Mouse (Mus musculus) hindbrain, embryonic 15.5 days (tissue): Measurements from ENCODE around the gene Doc2a. TPM values are rescaled to one million over a fixed set of nuclear protein-coding genes. Genes with fewer than 3 reads are reported as not detected.
"Not testable (repeated sequence)": the region's sequence is repeated elsewhere in the genome, so short reads cannot be mapped to it uniquely, and the experiment has no call there.

Source experiments
- ATAC-seq: fragments of 200-750 bp; cut with Nextera tagmentation; 2 replicates; pipeline ENCODE4 v1.8.0; 2017; ENCODE audit warnings: low read depth, moderate number of reproducible peaks, moderate TSS enrichment; ENCODE audit not compliant: low FRiP score
- H3K27ac ChIP-seq: fragments of 300-500 bp; sonication (generic); replicated peaks from 2 replicates; pipeline ENCODE4 v1.5.1; 2015; ENCODE audit warnings: mild to moderate bottlenecking, inconsistent platforms
- H3K27me3 ChIP-seq: fragments of 300-500 bp; sonication (generic); 2 replicates; pipeline ENCODE4 v1.6.1; 2015; ENCODE audit warnings: control low read depth, inconsistent platforms
- H3K36me3 ChIP-seq: fragments of 300-500 bp; sonication (generic); 2 replicates; pipeline ENCODE4 v1.6.1; 2015; ENCODE audit warnings: control low read depth, inconsistent platforms
- H3K4me1 ChIP-seq: fragments of 300-500 bp; sonication (generic); replicated peaks from 2 replicates; pipeline ENCODE4 v1.6.1; 2015; ENCODE audit warnings: control low read depth, inconsistent platforms
- H3K4me2 ChIP-seq: fragments of 300-500 bp; sonication (generic); 2 replicates; pipeline ENCODE4 v1.6.1; 2015; ENCODE audit warnings: moderate library complexity, mild to moderate bottlenecking, inconsistent platforms
- H3K4me3 ChIP-seq: fragments of 300-500 bp; sonication (generic); 2 replicates; pipeline ENCODE4 v1.5.1; 2015; ENCODE audit warnings: mild to moderate bottlenecking, inconsistent platforms
- H3K9ac ChIP-seq: fragments of 300-500 bp; sonication (generic); 2 replicates; pipeline ENCODE4 v1.6.1; 2015; ENCODE audit warnings: inconsistent platforms
- H3K9me3 ChIP-seq: fragments of 300-500 bp; sonication (generic); 2 replicates; pipeline ENCODE4 v1.6.1; 2016; ENCODE audit warnings: control low read depth, inconsistent platforms
- WGBS: fragments of 180-500 bp; shearing (Covaris S2); methylation state at CpG from one replicate; pipeline ENCODE4 v1.1.7; 2015; 5-methylcytosine and 5-hydroxymethylcytosine counted together
- polyA plus RNA-seq: library from polyadenylated mRNA; unstranded; fragments of >200 nt; fragmentation: Nextera tagmentation; extraction: Ambion mirVana; gene quantifications from 2 replicates; pipeline ENCODE4 v1.2.1, GENCODE M21; 2015

Gene Doc2a
- polyA plus RNA-seq, 1 experiment from 2014 or later: 28.8 TPM

DNA sequence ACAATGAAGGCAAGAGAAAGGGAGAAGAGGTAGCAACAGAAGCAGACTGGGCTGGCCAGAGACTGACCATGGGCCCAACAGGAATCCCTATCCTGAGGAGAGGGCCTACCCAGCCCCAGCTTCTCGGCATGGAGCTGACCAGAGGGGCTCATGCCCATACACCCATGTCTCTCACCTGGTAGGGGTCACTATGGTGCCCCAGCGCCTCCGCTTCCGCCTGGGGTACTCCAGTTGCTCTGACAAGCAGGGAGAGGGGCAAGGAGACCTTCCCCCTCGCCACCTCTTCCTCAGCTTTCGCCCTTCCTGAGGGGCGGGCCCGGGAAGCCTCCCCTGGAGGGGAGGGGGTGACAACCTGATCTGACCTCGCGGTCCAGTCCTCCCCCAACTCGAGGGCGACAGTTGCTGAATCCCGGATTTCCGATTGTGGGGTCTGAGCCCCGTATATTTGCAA is 36.5 kb downstream of the Doc2a start:
- no peaks in the 10 kb centered on the region for H3K9me3 ChIP-seq
- WGBS: 3% methylated on average over 15 of the region's 15 CpGs
- peaks cover 42% of the 10 kb centered on the region for H3K4me1 ChIP-seq
- H3K4me2 ChIP-seq: peak overlapping the region; percentile 96
- H3K36me3 ChIP-seq: peaks cover 16% of the 10 kb centered on the region
- H3K9ac ChIP-seq: peak overlapping the region; percentile 86
- H3K27ac ChIP-seq: peak overlapping the region; percentile 96
- H3K27me3 ChIP-seq: no peaks in the 10 kb centered on the region
- peak overlapping the region; percentile 73 for H3K4me3 ChIP-seq
- ATAC-seq: no peak

- Histone ChIP-seq H3K4me3 (peak within 1 kb of the TSS; percentile 73), H3K27ac (peak within 1 kb of the TSS; percentile 96), H3K4me1 (peaks cover 42% of the 10 kb centered on the region), H3K9ac (peak within 1 kb of the TSS; percentile 86), H3K9me3 (no peaks in the 10 kb centered on the region), H3K36me3 (peaks cover 8% of the 10 kb centered on the region), H3K4me2 (peak within 1 kb of the TSS; percentile 96), H3K27me3 (no peaks in the 10 kb centered on the region)
- ATAC-seq: peak; percentile 98
- under 1% methylated on average over 55 of the region's 56 CpGs for WGBS
These were observed 37.3 kb downstream of the Doc2a start, which contains the start of gene Taok2 for GRCm38 (mm10) chr7:126884286-126885164. Gene Taok2, minus strand, starts transcription at chr7:126884703.

- H3K9me3 ChIP-seq: no peaks in the 10 kb centered on the region
- no peak overlapping the region for H3K4me2 ChIP-seq
- peaks cover 20% of the 10 kb centered on the region for H3K4me1 ChIP-seq
- no peak for ATAC-seq
- WGBS: 83% methylated on average over 5 of the region's 5 CpGs
- H3K9ac ChIP-seq: no peak overlapping the region
- no peak overlapping the region for H3K4me3 ChIP-seq
- no peaks in the 10 kb centered on the region for H3K27me3 ChIP-seq
- no peak overlapping the region for H3K27ac ChIP-seq
- no peaks in the 10 kb centered on the region for H3K36me3 ChIP-seq
These were observed 40.1 kb downstream of the Doc2a start for GRCm38 (mm10) chr7:126887281-126887680.

DNA sequence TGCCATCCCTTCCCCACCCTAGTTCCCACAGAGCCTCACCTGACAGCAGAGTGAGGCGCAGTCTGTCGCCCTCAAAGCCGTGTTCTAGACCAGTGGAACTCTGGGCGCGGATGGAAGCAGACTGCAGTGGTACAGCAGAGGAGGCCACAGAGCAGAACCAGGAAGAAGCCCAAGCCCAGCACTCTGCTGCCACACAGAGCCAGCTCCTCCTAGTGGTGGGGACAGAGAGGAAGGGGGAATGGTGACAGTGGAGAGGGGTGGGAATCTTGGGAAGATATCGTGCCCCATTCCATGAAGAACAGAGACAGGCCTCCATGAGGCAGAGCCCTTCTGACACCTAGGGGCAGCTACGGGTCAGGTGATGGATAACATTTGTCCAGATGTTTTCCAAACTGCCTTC is 41.6 kb downstream of the Doc2a start:
- Histone ChIP-seq H3K9ac (no peak overlapping the region), H3K27ac (no peak overlapping the region), H3K4me2 (no peak overlapping the region), H3K4me3 (no peak overlapping the region), H3K36me3 (no peaks in the 10 kb centered on the region), H3K4me1 (peaks cover 6% of the 10 kb centered on the region; the same call in 1 of the 2 replicates), H3K9me3 (no peaks in the 10 kb centered on the region), H3K27me3 (no peaks in the 10 kb centered on the region)
- ATAC-seq: no peak
- 50% methylated on average over 7 of the region's 7 CpGs for WGBS

- no peak overlapping the region for H3K9ac ChIP-seq
- WGBS: 91% methylated on average over 5 of the region's 5 CpGs
- H3K4me3 ChIP-seq: no peak overlapping the region
- H3K4me2 ChIP-seq: peak overlapping the region; percentile 58
- no peak for ATAC-seq
- H3K9me3 ChIP-seq: no peaks in the 10 kb centered on the region
- H3K27me3 ChIP-seq: no peaks in the 10 kb centered on the region
- peaks cover 18% of the 10 kb centered on the region for H3K4me1 ChIP-seq
- no peak overlapping the region for H3K27ac ChIP-seq
- H3K36me3 ChIP-seq: no peaks in the 10 kb centered on the region
These were observed 49.7 kb downstream of the Doc2a start for GRCm38 (mm10) chr7:126896912-126897311.

DNA sequence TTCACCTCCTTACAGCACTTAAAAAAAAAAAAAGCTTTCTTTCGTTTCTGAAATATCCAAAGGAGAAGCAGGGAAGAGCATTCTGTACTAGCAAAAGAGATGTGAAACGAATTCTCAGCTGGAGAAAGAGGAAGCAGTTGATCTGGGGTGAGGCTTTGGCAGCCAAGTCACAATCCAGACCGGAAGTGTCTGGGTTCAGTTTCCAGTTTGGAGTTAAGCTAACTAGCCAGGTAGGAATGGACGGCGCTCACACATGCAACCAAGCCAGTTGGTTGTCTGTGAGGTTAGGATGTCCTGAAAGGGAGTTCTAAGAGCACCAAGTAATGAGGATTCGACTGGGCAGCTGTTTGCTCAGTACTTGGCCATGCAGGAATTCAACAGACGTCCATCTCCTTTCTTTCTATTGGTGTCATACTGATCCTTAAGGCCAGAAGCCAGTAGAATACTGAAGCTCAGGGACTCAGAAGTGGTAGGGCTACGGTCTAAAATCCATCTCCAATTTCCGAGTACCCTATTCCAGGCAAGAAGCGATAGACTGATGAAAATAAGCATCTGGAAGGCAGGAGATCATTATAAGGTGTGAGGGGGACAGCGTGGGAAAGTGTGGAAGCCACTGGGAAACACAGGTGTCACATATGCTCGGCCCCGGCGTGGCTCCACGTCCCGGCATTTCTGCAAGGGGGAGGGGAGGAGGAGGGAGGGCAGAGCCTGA is 50.3 kb downstream of the Doc2a start:
- H3K27me3 ChIP-seq: no peaks in the 10 kb centered on the region
- peak overlapping the region; percentile 91 for H3K27ac ChIP-seq
- ATAC-seq: peak; percentile 50
- H3K36me3 ChIP-seq: no peaks in the 10 kb centered on the region
- H3K9ac ChIP-seq: peak overlapping the region; percentile 64
- H3K4me3 ChIP-seq: peak overlapping the region; percentile 61
- H3K4me2 ChIP-seq: peak overlapping the region; percentile 58
- peaks cover 18% of the 10 kb centered on the region for H3K4me1 ChIP-seq
- no peaks in the 10 kb centered on the region for H3K9me3 ChIP-seq
- 23% methylated on average over 16 of the region's 16 CpGs for WGBS

DNA sequence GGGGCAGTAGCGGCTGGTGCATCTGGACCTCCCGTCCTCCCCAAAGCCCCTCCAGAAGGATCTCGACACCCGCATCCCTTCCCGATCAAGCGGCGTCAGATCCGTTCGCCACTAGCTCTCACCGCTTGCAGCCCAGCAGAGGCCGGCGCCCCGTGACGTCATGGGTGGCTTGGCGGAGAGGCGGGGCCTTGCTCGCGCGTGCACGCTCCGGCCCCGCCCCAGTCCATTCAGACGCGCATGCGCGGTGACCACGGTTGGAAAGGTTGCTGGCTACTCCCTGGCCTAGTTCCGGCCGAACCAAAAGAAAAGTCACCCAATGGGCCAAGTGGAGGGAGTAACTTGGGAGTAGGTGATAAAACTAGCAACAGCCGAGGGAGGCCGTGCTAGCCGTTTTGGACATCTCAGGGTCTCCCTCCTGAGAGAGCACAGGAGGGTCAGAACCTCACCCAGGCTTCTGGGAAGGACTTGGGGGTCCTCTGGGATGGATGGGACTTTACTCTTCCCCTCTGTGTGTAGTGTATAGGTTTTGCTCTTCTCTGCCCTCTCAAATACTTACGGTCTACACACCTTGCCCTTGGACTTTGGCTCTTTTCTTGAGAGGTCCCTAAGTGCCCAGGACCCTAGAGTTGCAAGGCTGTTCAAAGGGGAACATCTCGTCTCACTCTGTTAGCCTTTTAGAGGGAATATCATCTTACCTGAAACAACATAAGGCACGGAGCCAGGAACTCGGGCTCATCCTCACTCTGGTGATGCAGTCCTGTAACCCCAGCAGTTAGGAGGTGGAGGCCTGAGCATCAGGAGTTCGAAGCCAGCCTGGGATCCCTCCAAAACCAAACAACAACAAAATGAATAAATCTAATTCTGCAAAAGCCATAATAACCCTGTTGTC is 51.1 kb downstream of the Doc2a start:
- H3K9ac ChIP-seq: peak overlapping the region; percentile 64
- peak overlapping the region; percentile 91 for H3K27ac ChIP-seq
- no peaks in the 10 kb centered on the region for H3K9me3 ChIP-seq
- peak overlapping the region; percentile 61 for H3K4me3 ChIP-seq
- peak; percentile 96 for ATAC-seq
- no peaks in the 10 kb centered on the region for H3K36me3 ChIP-seq
- peak overlapping the region; percentile 58 for H3K4me2 ChIP-seq
- 12% methylated on average over 37 of the region's 37 CpGs for WGBS
- H3K4me1 ChIP-seq: peaks cover 18% of the 10 kb centered on the region
- no peaks in the 10 kb centered on the region for H3K27me3 ChIP-seq

DNA sequence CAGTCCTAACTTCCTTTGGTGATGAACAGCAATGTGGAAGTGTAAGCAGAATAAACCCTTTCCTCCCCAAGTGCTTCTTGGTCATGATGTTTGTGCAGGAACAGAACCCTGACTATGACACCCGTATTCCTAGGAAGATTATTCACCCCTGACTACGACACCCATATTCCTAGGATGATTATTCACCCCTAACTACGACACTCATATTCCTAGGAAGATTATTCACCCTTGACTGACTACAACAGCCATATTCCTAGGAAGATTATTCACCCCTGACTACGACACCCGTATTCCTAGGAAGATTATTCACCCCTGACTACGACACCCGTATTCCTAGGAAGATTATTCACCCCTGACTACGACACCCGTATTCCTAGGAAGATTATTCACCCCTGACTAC is 52.6 kb downstream of the Doc2a start:
- H3K27me3 ChIP-seq, H3K4me3 ChIP-seq, ATAC-seq, H3K36me3 ChIP-seq, H3K27ac ChIP-seq, H3K9me3 ChIP-seq, H3K9ac ChIP-seq, H3K4me2 ChIP-seq: not testable (repeated sequence)
- H3K4me1 ChIP-seq: peaks cover 18% of the 10 kb centered on the region
- WGBS: 97% methylated on average over 7 of the region's 9 CpGs

Other genes with a start within 250 kb of the Doc2a start
- 11.7 and 14.9 TPM in 2 replicates for gene Nupr1, start 216.6 kb upstream of the Doc2a start, polyA plus RNA-seq
- gene Sgf29, start 198.1 kb upstream of the Doc2a start, polyA plus RNA-seq: 58.7 and 61.0 TPM in 2 replicates
- 7.3 and 10.5 TPM in 2 replicates for gene Sult1a1, start 171.0 kb upstream of the Doc2a start, polyA plus RNA-seq
- gene Bola2, start 152.0 kb upstream of the Doc2a start, polyA plus RNA-seq: 139 and 143 TPM in 2 replicates
- gene Slx1b, start 151.6 kb upstream of the Doc2a start, polyA plus RNA-seq: 16.2 and 16.7 TPM in 2 replicates
- 104 and 108 TPM in 2 replicates for gene Coro1a, start 139.6 kb upstream of the Doc2a start, polyA plus RNA-seq
- 107 and 115 TPM in 2 replicates for gene Mapk3, start 87.8 kb upstream of the Doc2a start, polyA plus RNA-seq
- 1.5 TPM in 2 replicates for gene Gdpd3, start 81.1 kb upstream of the Doc2a start, polyA plus RNA-seq
- gene Ypel3, start 70.5 kb upstream of the Doc2a start, polyA plus RNA-seq: 191 and 203 TPM in 2 replicates
- gene Tbx6, start 65.9 kb upstream of the Doc2a start, polyA plus RNA-seq: 0.62 and 0.75 TPM in 2 replicates
- 174 and 176 TPM in 2 replicates for gene Ppp4c, start 54.9 kb upstream of the Doc2a start, polyA plus RNA-seq
- 49.9 and 60.8 TPM in 2 replicates for gene Fam57b, start 49.7 kb upstream of the Doc2a start, polyA plus RNA-seq
- 0.43 TPM in 1 of 2 replicates, not detected in the other for gene 4930451I11Rik, start 15.8 kb upstream of the Doc2a start, polyA plus RNA-seq
- 22.6 and 24.0 TPM in 2 replicates for gene Hirip3, start 14.6 kb downstream of the Doc2a start, polyA plus RNA-seq
- gene Ino80e, start 15.0 kb downstream of the Doc2a start, polyA plus RNA-seq: 91.5 and 94.6 TPM in 2 replicates
- 56.2 and 58.1 TPM in 2 replicates for gene Taok2, start 37.3 kb downstream of the Doc2a start, polyA plus RNA-seq
- 28.6 and 30.4 TPM in 2 replicates for gene Tmem219, start 75.5 kb downstream of the Doc2a start, polyA plus RNA-seq
- 118 and 130 TPM in 2 replicates for gene Kctd13, start 81.5 kb downstream of the Doc2a start, polyA plus RNA-seq
- 9.8 and 10.1 TPM in 2 replicates for gene Asphd1, start 102.2 kb downstream of the Doc2a start, polyA plus RNA-seq
- 49.3 and 55.9 TPM in 2 replicates for gene Sez6l2, start 103.1 kb downstream of the Doc2a start, polyA plus RNA-seq
- gene Cdipt, start 128.5 kb downstream of the Doc2a start, polyA plus RNA-seq: 131 and 140 TPM in 2 replicates
- 0.67 and 1.4 TPM in 2 replicates for gene Cdiptos, start 128.7 kb downstream of the Doc2a start, polyA plus RNA-seq
- 4.8 and 5.5 TPM in 2 replicates for gene Mvp, start 167.2 kb downstream of the Doc2a start, polyA plus RNA-seq
- gene Pagr1b, start 169.1 kb downstream of the Doc2a start, polyA plus RNA-seq: 0.28 TPM in 1 of 2 replicates, not detected in the other
- gene Pagr1a, start 169.9 kb downstream of the Doc2a start, polyA plus RNA-seq: 28.1 and 46.9 TPM in 2 replicates
- 63.3 and 77.5 TPM in 2 replicates for gene Gm42742, start 173.7 kb downstream of the Doc2a start, polyA plus RNA-seq
- gene Prrt2, start 173.8 kb downstream of the Doc2a start, polyA plus RNA-seq: 54.2 and 62.4 TPM in 2 replicates
- gene Maz, start 179.6 kb downstream of the Doc2a start, polyA plus RNA-seq: 84.0 and 87.3 TPM in 2 replicates
- 26.1 and 31.7 TPM in 2 replicates for gene Kif22, start 195.1 kb downstream of the Doc2a start, polyA plus RNA-seq
- gene Zg16, start 239.9 kb downstream of the Doc2a start, polyA plus RNA-seq: not detected in 2 replicates
- gene AI467606, start 243.9 kb downstream of the Doc2a start, polyA plus RNA-seq: 2.0 and 3.3 TPM in 2 replicates